Mouse (Mus musculus): Measurements from ENCODE around the gene Cacna2d2. TPM values are rescaled to one million over a fixed set of nuclear protein-coding genes. Genes with fewer than 3 reads are reported as not detected.

Gene Cacna2d2
- polyA plus RNA-seq, 1 experiment from 2014 or later, result 0.35 TPM

DNA sequence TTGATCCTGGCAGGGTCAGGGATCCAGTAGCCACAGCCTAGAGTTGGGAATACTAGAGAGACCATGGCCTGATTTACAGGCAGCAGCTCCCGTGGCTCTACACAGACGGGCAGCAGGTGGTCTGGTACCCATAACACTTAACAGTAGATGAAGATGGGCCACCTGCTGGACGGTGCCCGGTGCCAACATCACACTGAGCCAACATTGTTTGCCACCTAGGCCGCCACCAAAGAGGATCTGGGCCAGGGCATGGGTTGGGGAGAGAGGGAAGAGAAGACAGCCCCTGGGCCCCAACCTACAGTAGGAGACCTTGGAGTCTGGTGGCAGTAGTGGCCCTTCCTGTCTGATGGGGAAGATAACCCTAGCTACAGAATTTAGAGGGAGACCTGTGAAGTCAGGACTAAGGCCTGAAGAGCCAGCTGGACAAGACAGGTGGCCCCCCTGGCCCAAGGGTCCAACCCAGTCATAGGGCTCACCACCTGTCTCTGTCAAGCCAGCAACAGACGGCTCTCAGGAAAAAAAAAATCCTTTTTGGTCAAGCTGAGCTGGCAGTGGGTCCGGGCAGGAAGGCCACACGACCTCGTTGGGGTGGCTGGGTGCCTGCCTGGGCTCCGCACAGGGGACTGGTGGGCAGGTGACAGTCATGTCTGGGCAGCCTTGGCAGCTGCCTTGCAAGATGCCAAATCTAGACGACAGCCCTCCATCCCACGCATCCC is 102.9 kb downstream of the Cacna2d2 start:
- Histone ChIP-seq H3K4me2 (ENCODE audit: low read length) (no peak overlapping the region), H3K4me3 (ENCODE audit: low read depth, low read length) (no peak overlapping the region), H3K27ac (ENCODE audit: low read depth) (no peak overlapping the region), H3K9ac (ENCODE audit: low read length) (no peak overlapping the region), H3K9me3 (ENCODE audit: control insufficient read depth, low read length) (no peaks in the 10 kb centered on the region), H3K27me3 (replicated peaks; ENCODE audit: control insufficient read depth, insufficient read depth, low read length) (no peaks in the 10 kb centered on the region), H3K36me3 (ENCODE audit: control insufficient read depth, insufficient read depth, low read length) (no peaks in the 10 kb centered on the region), H3K4me1 (replicated peaks; ENCODE audit: control insufficient read depth, insufficient read depth, low read length) (no peaks in the 10 kb centered on the region)
- 88% methylated on average over 12 of the region's 12 CpGs for WGBS
- DNase-seq (ENCODE audit: low spot score), result no peak
- ATAC-seq (replicated peaks; ENCODE audit: low FRiP score, low TSS enrichment, low read depth), result no peak

DNA sequence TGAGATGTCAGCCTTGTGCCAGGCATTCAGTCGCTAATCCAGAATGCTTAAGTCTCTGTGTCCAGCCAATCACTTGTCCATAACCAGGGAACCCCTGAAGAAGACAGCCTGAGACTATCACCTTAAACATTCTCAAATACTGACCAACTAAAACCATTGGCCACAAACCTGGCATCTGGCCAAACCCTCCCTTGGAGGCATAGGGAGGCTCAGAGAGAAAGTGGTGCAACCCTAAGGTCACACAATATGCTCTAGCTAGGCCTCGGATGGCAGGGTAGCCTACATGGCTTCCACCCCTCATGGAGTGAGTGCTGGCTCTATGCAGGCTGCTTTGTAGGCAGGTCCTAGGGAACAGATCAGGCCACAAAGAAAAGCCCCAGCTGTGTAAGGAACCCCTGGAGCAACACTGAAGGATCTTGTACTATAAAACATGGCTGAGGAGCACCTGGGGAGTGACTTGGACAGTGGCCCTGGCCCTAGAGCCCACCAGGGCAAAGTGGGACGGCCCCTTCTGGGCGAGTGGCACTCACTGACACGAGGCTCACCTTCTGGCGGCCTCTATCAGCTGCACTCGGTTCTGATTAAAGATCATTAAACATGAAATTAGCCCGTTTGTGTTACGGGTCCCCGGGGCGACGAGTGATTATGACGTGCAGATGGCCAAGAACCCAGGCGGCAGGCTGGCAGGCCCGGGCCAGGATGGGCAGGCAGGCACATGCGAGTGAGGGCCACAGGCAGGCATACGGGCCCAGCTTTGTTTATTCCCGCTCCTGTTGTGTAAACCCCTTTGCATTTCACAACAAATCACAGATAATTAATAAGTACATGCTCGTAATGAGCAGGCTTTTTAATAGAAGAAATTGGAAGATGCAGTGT is 105.5 kb downstream of the Cacna2d2 start:
- H3K4me2 ChIP-seq (ENCODE audit: low read length), result no peak overlapping the region
- no peaks in the 10 kb centered on the region for H3K27me3 ChIP-seq (replicated peaks; ENCODE audit: control insufficient read depth, insufficient read depth, low read length)
- no peaks in the 10 kb centered on the region for H3K36me3 ChIP-seq (ENCODE audit: control insufficient read depth, insufficient read depth, low read length)
- no peaks in the 10 kb centered on the region for H3K4me1 ChIP-seq (replicated peaks; ENCODE audit: control insufficient read depth, insufficient read depth, low read length)
- no peak for DNase-seq (ENCODE audit: low spot score)
- H3K27ac ChIP-seq (ENCODE audit: low read depth), result no peak overlapping the region
- no peak for ATAC-seq (replicated peaks; ENCODE audit: low FRiP score, low TSS enrichment, low read depth)
- no peaks in the 10 kb centered on the region for H3K9me3 ChIP-seq (ENCODE audit: control insufficient read depth, low read length)
- 83% methylated on average over 19 of the region's 19 CpGs for WGBS
- no peak overlapping the region for H3K4me3 ChIP-seq (ENCODE audit: low read depth, low read length)
- H3K9ac ChIP-seq (ENCODE audit: low read length), result no peak overlapping the region

GRCm38 (mm10) chr9:107508266-107508665 is 108.9 kb downstream of the Cacna2d2 start:
- Histone ChIP-seq H3K4me3 (ENCODE audit: low read depth, low read length) (no peak overlapping the region), H3K9ac (ENCODE audit: low read length) (no peak overlapping the region), H3K4me2 (ENCODE audit: low read length) (no peak overlapping the region), H3K9me3 (ENCODE audit: control insufficient read depth, low read length) (no peaks in the 10 kb centered on the region), H3K4me1 (replicated peaks; ENCODE audit: control insufficient read depth, insufficient read depth, low read length) (no peaks in the 10 kb centered on the region), H3K27ac (ENCODE audit: low read depth) (no peak overlapping the region), H3K36me3 (ENCODE audit: control insufficient read depth, insufficient read depth, low read length) (no peaks in the 10 kb centered on the region), H3K27me3 (replicated peaks; ENCODE audit: control insufficient read depth, insufficient read depth, low read length) (no peaks in the 10 kb centered on the region)
- WGBS, result 58% methylated on average over 10 of the region's 10 CpGs
- no peak for ATAC-seq (replicated peaks; ENCODE audit: low FRiP score, low TSS enrichment, low read depth)
- DNase-seq (ENCODE audit: low spot score), result no peak

GRCm38 (mm10) chr9:107510384-107511100 is 111.1 kb downstream of the Cacna2d2 start:
- 87% methylated on average over 14 of the region's 14 CpGs for WGBS
- ATAC-seq (replicated peaks; ENCODE audit: low FRiP score, low TSS enrichment, low read depth), result no peak
- Histone ChIP-seq H3K27ac (ENCODE audit: low read depth) (no peak overlapping the region), H3K27me3 (replicated peaks; ENCODE audit: control insufficient read depth, insufficient read depth, low read length) (no peaks in the 10 kb centered on the region), H3K9ac (ENCODE audit: low read length) (no peak overlapping the region), H3K4me2 (ENCODE audit: low read length) (no peak overlapping the region), H3K9me3 (ENCODE audit: control insufficient read depth, low read length) (no peaks in the 10 kb centered on the region), H3K4me1 (replicated peaks; ENCODE audit: control insufficient read depth, insufficient read depth, low read length) (no peaks in the 10 kb centered on the region), H3K36me3 (ENCODE audit: control insufficient read depth, insufficient read depth, low read length) (no peaks in the 10 kb centered on the region), H3K4me3 (ENCODE audit: low read depth, low read length) (no peak overlapping the region)
- no peak for DNase-seq (ENCODE audit: low spot score)

GRCm38 (mm10) chr9:107511436-107511835 is 112.0 kb downstream of the Cacna2d2 start:
- Histone ChIP-seq H3K9me3 (ENCODE audit: control insufficient read depth, low read length) (no peaks in the 10 kb centered on the region), H3K4me1 (replicated peaks; ENCODE audit: control insufficient read depth, insufficient read depth, low read length) (no peaks in the 10 kb centered on the region), H3K27ac (ENCODE audit: low read depth) (no peak overlapping the region), H3K36me3 (ENCODE audit: control insufficient read depth, insufficient read depth, low read length) (no peaks in the 10 kb centered on the region), H3K27me3 (replicated peaks; ENCODE audit: control insufficient read depth, insufficient read depth, low read length) (no peaks in the 10 kb centered on the region), H3K9ac (ENCODE audit: low read length) (no peak overlapping the region), H3K4me2 (ENCODE audit: low read length) (no peak overlapping the region), H3K4me3 (ENCODE audit: low read depth, low read length) (no peak overlapping the region)
- WGBS, result 55% methylated on average over 8 of the region's 8 CpGs
- DNase-seq (ENCODE audit: low spot score) (no peak), ATAC-seq (replicated peaks; ENCODE audit: low FRiP score, low TSS enrichment, low read depth) (no peak)

DNA sequence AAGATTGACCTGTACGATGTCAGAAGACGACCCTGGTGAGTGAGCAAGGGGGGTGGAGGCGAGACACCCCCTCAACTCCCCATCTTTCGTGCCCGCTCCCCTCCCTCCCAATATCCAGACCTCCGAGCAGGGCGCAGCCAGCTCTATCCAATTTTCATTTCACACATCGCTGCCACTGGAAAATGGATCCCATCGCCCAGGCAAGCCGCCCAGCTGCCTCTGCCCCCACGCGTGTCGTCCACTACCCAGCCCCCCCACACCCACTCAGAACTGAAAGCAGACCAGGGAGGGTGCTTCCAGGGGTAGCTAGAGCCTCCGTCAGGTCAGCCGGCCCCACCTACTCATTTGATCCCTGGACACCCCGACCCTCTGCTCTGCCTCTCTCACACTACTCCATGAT is 112.9 kb downstream of the Cacna2d2 start:
- Histone ChIP-seq H3K9ac (ENCODE audit: low read length) (no peak overlapping the region), H3K9me3 (ENCODE audit: control insufficient read depth, low read length) (no peaks in the 10 kb centered on the region), H3K4me1 (replicated peaks; ENCODE audit: control insufficient read depth, insufficient read depth, low read length) (no peaks in the 10 kb centered on the region), H3K27me3 (replicated peaks; ENCODE audit: control insufficient read depth, insufficient read depth, low read length) (no peaks in the 10 kb centered on the region), H3K4me3 (ENCODE audit: low read depth, low read length) (no peak overlapping the region), H3K4me2 (ENCODE audit: low read length) (no peak overlapping the region), H3K27ac (ENCODE audit: low read depth) (no peak overlapping the region), H3K36me3 (ENCODE audit: control insufficient read depth, insufficient read depth, low read length) (no peaks in the 10 kb centered on the region)
- no peak for ATAC-seq (replicated peaks; ENCODE audit: low FRiP score, low TSS enrichment, low read depth)
- no peak for DNase-seq (ENCODE audit: low spot score)
- 81% methylated on average over 16 of the region's 16 CpGs for WGBS

- no peaks in the 10 kb centered on the region for H3K9me3 ChIP-seq (ENCODE audit: control insufficient read depth, low read length)
- H3K27ac ChIP-seq (ENCODE audit: low read depth), result no peak overlapping the region
- H3K36me3 ChIP-seq (ENCODE audit: control insufficient read depth, insufficient read depth, low read length), result no peaks in the 10 kb centered on the region
- no peak overlapping the region for H3K9ac ChIP-seq (ENCODE audit: low read length)
- H3K4me3 ChIP-seq (ENCODE audit: low read depth, low read length), result no peak overlapping the region
- no peak overlapping the region for H3K4me2 ChIP-seq (ENCODE audit: low read length)
- ATAC-seq (replicated peaks; ENCODE audit: low FRiP score, low TSS enrichment, low read depth), result peak; percentile 51; the same call in 1 of the 2 replicates
- no peaks in the 10 kb centered on the region for H3K4me1 ChIP-seq (replicated peaks; ENCODE audit: control insufficient read depth, insufficient read depth, low read length)
- no peaks in the 10 kb centered on the region for H3K27me3 ChIP-seq (replicated peaks; ENCODE audit: control insufficient read depth, insufficient read depth, low read length)
- WGBS, result 18% methylated on average over 14 of the region's 14 CpGs
- DNase-seq (ENCODE audit: low spot score), result peak; percentile 95
These were observed 115.0 kb downstream of the Cacna2d2 start for GRCm38 (mm10) chr9:107514303-107514955.

DNA sequence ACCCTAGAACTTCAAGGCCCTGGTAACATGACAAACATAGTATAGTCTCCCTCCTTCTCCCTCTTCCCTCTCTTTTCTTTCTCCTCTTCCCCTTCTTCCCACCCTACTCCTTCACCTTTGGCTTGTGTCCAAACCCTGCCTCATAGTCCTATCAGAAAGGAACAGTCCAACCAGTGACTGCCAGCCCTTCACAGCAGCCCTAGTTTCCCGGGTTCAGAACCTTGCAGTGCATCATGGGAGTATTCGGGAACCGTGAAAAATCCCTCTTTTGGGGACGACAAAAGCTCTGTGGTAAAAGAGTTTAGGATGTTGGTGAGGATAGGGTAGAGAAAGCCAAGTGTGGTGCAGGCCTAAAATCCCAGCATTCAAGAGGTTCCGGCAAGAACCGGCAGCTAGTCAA is 120.9 kb downstream of the Cacna2d2 start:
- 71% methylated on average over 6 of the region's 6 CpGs for WGBS
- Histone ChIP-seq H3K9ac (ENCODE audit: low read length) (no peak overlapping the region), H3K36me3 (ENCODE audit: control insufficient read depth, insufficient read depth, low read length) (no peaks in the 10 kb centered on the region), H3K4me2 (ENCODE audit: low read length) (no peak overlapping the region), H3K27me3 (replicated peaks; ENCODE audit: control insufficient read depth, insufficient read depth, low read length) (0 out of 2 replicates have a peak, but pooled peaks cover 7% of the 10 kb centered on the region), H3K4me3 (ENCODE audit: low read depth, low read length) (no peak overlapping the region), H3K9me3 (ENCODE audit: control insufficient read depth, low read length) (no peaks in the 10 kb centered on the region), H3K4me1 (replicated peaks; ENCODE audit: control insufficient read depth, insufficient read depth, low read length) (peaks cover 16% of the 10 kb centered on the region), H3K27ac (ENCODE audit: low read depth) (no peak overlapping the region)
- DNase-seq (ENCODE audit: low spot score) (no peak), ATAC-seq (replicated peaks; ENCODE audit: low FRiP score, low TSS enrichment, low read depth) (no peak)
